Mouse (Mus musculus): ENCODE measurements around the gene Dcaf8. TPM values are rescaled to one million over a fixed set of nuclear protein-coding genes. Genes with fewer than 3 reads are reported as not detected.

Dcaf8 gene
- polyA plus RNA-seq, 1 experiment = 53.2 TPM

DNA sequence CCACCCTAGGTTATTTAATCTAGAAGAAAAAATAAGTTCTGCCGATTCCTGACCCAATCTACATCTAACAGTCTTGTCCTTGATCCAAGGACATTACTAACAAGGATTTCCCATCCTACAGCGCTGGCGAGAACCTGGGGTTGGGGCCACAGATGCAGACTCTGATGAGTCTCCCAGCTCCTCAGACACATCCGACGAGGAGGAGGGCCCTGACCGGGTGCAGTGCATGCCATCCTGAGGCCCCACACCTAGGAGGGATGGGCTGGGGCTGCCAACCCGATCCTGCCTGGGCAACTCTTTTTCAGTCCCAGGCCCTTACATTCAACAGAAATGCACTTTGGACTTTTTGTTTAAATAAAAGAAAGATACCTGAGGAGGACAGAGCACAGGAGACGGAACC is 46.6 kb downstream of the Dcaf8 start:
- no peak for TF ChIP-seq CTCF (IDR thresholded peaks at IDR 0.05; ENCODE audit: control insufficient read depth, insufficient read depth, insufficient replicate concordance, low read depth, low read length)
- no peak for TF ChIP-seq POLR2A (IDR thresholded peaks at IDR 0.05; ENCODE audit: control insufficient read depth, low read depth, low read length)
- Histone ChIP-seq H3K4me3 (ENCODE audit: control insufficient read depth, low read depth, low read length) (no peak overlapping the region), H3K36me3 (ENCODE audit: control insufficient read depth, insufficient read depth, low read length) (peaks cover 4% of the 10 kb centered on the region), H3K27ac (ENCODE audit: control insufficient read depth, insufficient read depth, low read depth, low read length) (no peak overlapping the region), H3K4me1 (ENCODE audit: control insufficient read depth, insufficient read depth, low read length) (no peaks in the 10 kb centered on the region), H3K27me3 (ENCODE audit: control insufficient read depth, insufficient read depth, low read length) (no peaks in the 10 kb centered on the region)

DNA sequence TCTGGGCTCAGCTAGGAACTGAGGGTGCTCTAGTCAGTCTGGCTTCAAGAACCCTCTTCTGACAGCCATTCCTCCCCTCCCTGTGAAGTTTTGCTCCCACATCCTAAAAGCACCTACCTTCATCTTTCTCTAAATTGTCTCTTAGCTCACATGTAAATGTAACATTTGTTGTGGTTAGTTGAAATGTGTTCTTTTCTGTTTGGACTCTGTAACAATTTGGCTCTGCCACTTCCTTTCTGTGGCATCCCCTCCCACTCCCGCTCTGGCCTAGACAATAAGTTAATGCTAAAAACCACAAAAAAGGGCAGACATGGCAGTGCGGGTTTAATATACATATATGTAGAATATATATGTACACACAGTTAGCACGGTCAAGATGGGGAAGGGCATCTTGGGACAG is 49.3 kb downstream of the Dcaf8 start:
- Histone ChIP-seq H3K36me3 (ENCODE audit: control insufficient read depth, insufficient read depth, low read length) (peaks cover 4% of the 10 kb centered on the region), H3K27ac (ENCODE audit: control insufficient read depth, insufficient read depth, low read depth, low read length) (no peak overlapping the region), H3K27me3 (ENCODE audit: control insufficient read depth, insufficient read depth, low read length) (no peaks in the 10 kb centered on the region), H3K4me1 (ENCODE audit: control insufficient read depth, insufficient read depth, low read length) (peaks cover 6% of the 10 kb centered on the region), H3K4me3 (ENCODE audit: control insufficient read depth, low read depth, low read length) (no peak overlapping the region)
- TF ChIP-seq POLR2A (IDR thresholded peaks at IDR 0.05; ENCODE audit: control insufficient read depth, low read depth, low read length) = no peak
- TF ChIP-seq CTCF (IDR thresholded peaks at IDR 0.05; ENCODE audit: control insufficient read depth, insufficient read depth, insufficient replicate concordance, low read depth, low read length) = no peak

DNA sequence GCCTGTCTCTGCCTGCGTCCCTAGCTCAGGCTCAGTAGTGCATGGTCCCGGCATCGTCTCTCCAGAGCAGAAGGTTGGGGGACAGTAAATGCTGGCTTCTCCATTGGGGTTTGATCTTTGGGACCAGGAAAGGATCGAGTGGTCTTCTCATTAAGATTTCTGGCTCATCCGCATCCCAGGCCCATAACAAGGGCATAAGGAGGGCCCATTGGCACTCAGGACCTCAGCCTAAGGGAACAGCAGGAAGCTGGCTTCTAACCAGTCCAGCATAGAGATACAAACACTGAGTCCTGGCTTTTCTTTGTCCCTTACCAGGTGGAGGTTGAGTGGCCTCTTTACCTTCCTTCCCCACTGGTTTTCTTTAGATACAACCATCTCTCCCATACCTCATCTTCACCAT is 50.0 kb downstream of the Dcaf8 start:
- H3K4me3 ChIP-seq (ENCODE audit: control insufficient read depth, low read depth, low read length) = no peak overlapping the region
- H3K27ac ChIP-seq (ENCODE audit: control insufficient read depth, insufficient read depth, low read depth, low read length) = no peak overlapping the region
- TF ChIP-seq CTCF (IDR thresholded peaks at IDR 0.05; ENCODE audit: control insufficient read depth, insufficient read depth, insufficient replicate concordance, low read depth, low read length) (no peak), POLR2A (IDR thresholded peaks at IDR 0.05; ENCODE audit: control insufficient read depth, low read depth, low read length) (no peak)
- H3K4me1 ChIP-seq (ENCODE audit: control insufficient read depth, insufficient read depth, low read length) = peaks cover 11% of the 10 kb centered on the region
- peaks cover 4% of the 10 kb centered on the region for H3K36me3 ChIP-seq (ENCODE audit: control insufficient read depth, insufficient read depth, low read length)
- H3K27me3 ChIP-seq (ENCODE audit: control insufficient read depth, insufficient read depth, low read length) = no peaks in the 10 kb centered on the region

DNA sequence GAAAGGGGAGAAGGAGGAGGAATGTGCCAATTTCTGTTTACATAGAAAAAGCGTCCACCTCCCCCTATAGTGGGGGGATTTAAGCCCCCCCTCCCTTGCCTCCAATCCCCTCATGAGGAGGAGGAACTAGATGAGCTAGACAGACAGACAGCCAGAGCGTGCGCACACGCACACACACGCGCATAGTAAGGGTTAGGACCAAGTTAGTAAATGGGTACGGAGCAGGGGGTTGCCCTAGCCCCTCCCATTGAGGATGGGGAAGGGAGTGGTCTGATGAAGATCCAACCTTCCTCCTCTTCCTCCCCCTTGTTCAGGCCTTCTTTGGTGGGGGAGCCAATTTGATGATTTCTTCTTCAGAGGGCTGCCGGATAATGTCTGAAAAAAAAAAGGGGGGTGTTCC is 50.4 kb downstream of the Dcaf8 start:
- no peak overlapping the region for H3K4me3 ChIP-seq (ENCODE audit: control insufficient read depth, low read depth, low read length)
- H3K4me1 ChIP-seq (ENCODE audit: control insufficient read depth, insufficient read depth, low read length) = peaks cover 15% of the 10 kb centered on the region
- H3K27me3 ChIP-seq (ENCODE audit: control insufficient read depth, insufficient read depth, low read length) = no peaks in the 10 kb centered on the region
- H3K36me3 ChIP-seq (ENCODE audit: control insufficient read depth, insufficient read depth, low read length) = peaks cover 4% of the 10 kb centered on the region
- H3K27ac ChIP-seq (ENCODE audit: control insufficient read depth, insufficient read depth, low read depth, low read length) = no peak overlapping the region
- no peak for TF ChIP-seq POLR2A (IDR thresholded peaks at IDR 0.05; ENCODE audit: control insufficient read depth, low read depth, low read length)
- TF ChIP-seq CTCF (IDR thresholded peaks at IDR 0.05; ENCODE audit: control insufficient read depth, insufficient read depth, insufficient replicate concordance, low read depth, low read length) = no peak

DNA sequence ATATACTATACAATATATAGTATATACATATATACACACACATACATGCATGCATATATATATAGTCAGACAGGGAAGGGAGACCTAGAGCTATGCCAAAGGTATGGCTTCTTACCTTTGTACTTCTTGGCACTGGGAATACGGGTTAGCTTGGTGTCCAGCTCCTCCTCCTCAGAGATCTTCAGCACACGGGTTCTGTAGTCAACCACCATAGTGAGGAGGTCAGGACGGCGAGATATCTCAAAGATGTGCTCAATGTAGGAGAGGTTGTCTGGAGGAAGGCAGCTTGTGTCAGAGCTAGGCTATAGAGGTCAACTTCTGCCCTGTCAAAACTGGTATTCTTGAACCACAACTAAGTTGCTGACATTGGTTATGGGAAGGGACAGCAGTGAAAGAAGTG is 51.1 kb downstream of the Dcaf8 start:
- Histone ChIP-seq H3K4me3 (ENCODE audit: control insufficient read depth, low read depth, low read length) (no peak overlapping the region), H3K4me1 (ENCODE audit: control insufficient read depth, insufficient read depth, low read length) (peaks cover 21% of the 10 kb centered on the region), H3K27me3 (ENCODE audit: control insufficient read depth, insufficient read depth, low read length) (no peaks in the 10 kb centered on the region), H3K36me3 (ENCODE audit: control insufficient read depth, insufficient read depth, low read length) (peaks cover 3% of the 10 kb centered on the region), H3K27ac (ENCODE audit: control insufficient read depth, insufficient read depth, low read depth, low read length) (no peak overlapping the region)
- TF ChIP-seq CTCF (IDR thresholded peaks at IDR 0.05; ENCODE audit: control insufficient read depth, insufficient read depth, insufficient replicate concordance, low read depth, low read length) (no peak), POLR2A (IDR thresholded peaks at IDR 0.05; ENCODE audit: control insufficient read depth, low read depth, low read length) (no peak)

DNA sequence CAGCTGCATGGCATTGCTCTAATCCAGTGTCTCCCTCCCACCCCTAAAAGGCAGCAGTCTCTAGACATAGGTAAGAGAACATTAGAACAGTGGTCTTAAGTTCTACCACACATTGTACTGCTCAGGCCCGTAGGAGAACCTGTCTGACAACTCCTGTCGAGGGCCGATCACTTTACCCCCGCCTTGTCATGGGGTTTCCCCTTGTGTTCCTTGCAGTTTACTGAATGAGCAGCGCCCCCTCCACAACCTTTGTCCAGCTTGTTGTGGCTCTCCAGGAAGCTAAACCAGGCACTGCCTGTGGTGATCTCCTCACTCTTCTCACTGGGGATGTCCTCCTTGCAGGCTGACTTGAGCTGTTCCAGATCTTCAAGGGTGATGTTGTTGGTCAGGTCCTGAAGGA is 52.3 kb downstream of the Dcaf8 start:
- H3K4me3 ChIP-seq (ENCODE audit: control insufficient read depth, low read depth, low read length) = no peak overlapping the region
- no peak for TF ChIP-seq CTCF (IDR thresholded peaks at IDR 0.05; ENCODE audit: control insufficient read depth, insufficient read depth, insufficient replicate concordance, low read depth, low read length)
- TF ChIP-seq POLR2A (IDR thresholded peaks at IDR 0.05; ENCODE audit: control insufficient read depth, low read depth, low read length) = no peak
- peaks cover 24% of the 10 kb centered on the region for H3K4me1 ChIP-seq (ENCODE audit: control insufficient read depth, insufficient read depth, low read length)
- no peaks in the 10 kb centered on the region for H3K27me3 ChIP-seq (ENCODE audit: control insufficient read depth, insufficient read depth, low read length)
- H3K36me3 ChIP-seq (ENCODE audit: control insufficient read depth, insufficient read depth, low read length) = peaks cover 2% of the 10 kb centered on the region
- no peak overlapping the region for H3K27ac ChIP-seq (ENCODE audit: control insufficient read depth, insufficient read depth, low read depth, low read length)

DNA sequence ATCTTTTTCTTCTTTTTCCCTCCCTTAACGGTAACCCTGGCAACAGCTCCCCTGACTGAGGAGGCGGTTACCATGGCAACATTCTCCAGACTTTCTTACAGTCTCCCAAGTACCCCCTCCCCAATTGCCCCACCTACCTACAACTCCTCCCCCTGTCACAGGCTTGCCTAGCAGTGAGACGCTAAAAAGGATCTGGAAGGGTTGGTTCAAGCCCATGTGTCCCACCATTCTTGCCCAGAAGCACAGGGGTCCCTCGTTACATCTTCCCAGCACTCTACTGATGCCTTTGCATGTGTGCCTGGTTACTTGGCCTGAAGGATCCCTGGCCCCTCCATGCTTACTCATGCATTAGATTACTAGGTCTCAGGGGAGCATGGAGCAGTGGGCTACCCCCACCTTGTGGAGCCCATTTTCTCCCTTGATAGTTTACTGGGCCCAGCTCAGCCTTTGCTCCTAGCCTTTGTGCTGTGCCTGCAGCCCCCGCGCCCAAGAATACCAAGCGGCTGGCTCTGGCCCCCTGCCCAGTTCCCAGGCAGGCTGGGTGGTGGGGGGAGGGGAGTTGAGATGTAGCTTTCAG is 53.1 kb downstream of the Dcaf8 start:
- no peak overlapping the region for H3K27ac ChIP-seq (ENCODE audit: control insufficient read depth, insufficient read depth, low read depth, low read length)
- TF ChIP-seq POLR2A (IDR thresholded peaks at IDR 0.05; ENCODE audit: control insufficient read depth, low read depth, low read length) = no peak
- TF ChIP-seq CTCF (IDR thresholded peaks at IDR 0.05; ENCODE audit: control insufficient read depth, insufficient read depth, insufficient replicate concordance, low read depth, low read length) = no peak
- no peak overlapping the region for H3K4me3 ChIP-seq (ENCODE audit: control insufficient read depth, low read depth, low read length)
- H3K36me3 ChIP-seq (ENCODE audit: control insufficient read depth, insufficient read depth, low read length) = peaks cover 2% of the 10 kb centered on the region
- H3K4me1 ChIP-seq (ENCODE audit: control insufficient read depth, insufficient read depth, low read length) = peaks cover 25% of the 10 kb centered on the region
- H3K27me3 ChIP-seq (ENCODE audit: control insufficient read depth, insufficient read depth, low read length) = no peaks in the 10 kb centered on the region
